ENCODE assay signal across 12 mouse cellular contexts in the genomic region with DNA sequence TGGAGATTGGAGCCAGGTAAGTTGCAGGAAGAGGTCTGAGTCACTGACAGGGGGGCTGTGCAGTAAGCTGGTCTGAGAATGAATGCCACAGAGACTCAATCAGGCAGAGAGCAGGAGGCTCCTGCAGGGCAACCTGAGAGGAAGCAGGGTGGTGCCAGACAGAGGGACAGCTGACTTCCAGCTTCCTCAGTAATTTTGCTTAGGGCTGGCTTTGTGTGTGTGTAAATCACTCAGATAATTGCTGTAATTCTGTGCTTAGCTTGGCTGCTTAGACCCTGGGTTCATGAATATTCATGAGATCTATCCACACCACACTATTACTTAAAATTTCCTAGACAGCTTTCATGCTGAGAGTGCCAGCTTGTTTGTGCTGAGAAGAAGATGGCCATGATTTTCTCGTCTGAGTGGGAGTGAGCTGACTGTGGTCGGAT.
DNase-seq lines count a peak whose midpoint lies in the region; ATAC-seq and TF ChIP-seq lines count a peak whose summit lies in the region.
"Had no signal": no experiment of that assay in that cellular context is flagged by ENCODE, and none has a peak within 500 bp of the region (broad histone marks: within the 10 kb centered on the region; RNA-seq: fewer than 3 reads in every experiment).

No protein-coding gene starts in this region.

- H3K9me3 ChIP-seq in forebrain, postnatal 0 days (ENCODE audit: low read length): no peaks in the 10 kb centered on the region
- no peaks in the 10 kb centered on the region for H3K9me3 ChIP-seq in midbrain, embryonic 14.5 days (ENCODE audit: control insufficient read depth, low read length)
- H3K9me3 ChIP-seq: heart, embryonic 13.5 days; liver, embryonic 13.5 days; stomach, embryonic 15.5 days had no signal

- no peak overlapping the region for H3K4me2 ChIP-seq in forebrain, postnatal 0 days (ENCODE audit: low read depth)
- no peak overlapping the region for H3K4me2 ChIP-seq in midbrain, embryonic 14.5 days (ENCODE audit: low read length)
- H3K4me2 ChIP-seq: heart, embryonic 13.5 days; liver, embryonic 13.5 days; stomach, embryonic 15.5 days had no signal

- no peaks in the 10 kb centered on the region for H3K36me3 ChIP-seq in forebrain, postnatal 0 days (ENCODE audit: insufficient read depth)
- no peaks in the 10 kb centered on the region for H3K36me3 ChIP-seq in midbrain, embryonic 14.5 days (ENCODE audit: control insufficient read depth, insufficient read depth, low read length)
- H3K36me3 ChIP-seq: heart, embryonic 13.5 days; liver, embryonic 13.5 days; stomach, embryonic 15.5 days had no signal

- intact Hi-C loops in heart, postnatal 10 days (cut with DNase I): no loop called here

- H3K4me1 ChIP-seq in forebrain, postnatal 0 days (ENCODE audit: insufficient read depth): peaks cover 13% of the 10 kb centered on the region
- peaks cover 13% of the 10 kb centered on the region; the same call in 1 of the 2 replicates for H3K4me1 ChIP-seq in midbrain, embryonic 14.5 days (ENCODE audit: control insufficient read depth, insufficient read depth, low read length)
- H3K4me1 ChIP-seq: liver, embryonic 13.5 days; stomach, embryonic 15.5 days had no signal

- no peaks in the 10 kb centered on the region for H3K27me3 ChIP-seq in forebrain, postnatal 0 days (ENCODE audit: insufficient read depth, low read length)
- no peaks in the 10 kb centered on the region for H3K27me3 ChIP-seq in midbrain, embryonic 14.5 days (ENCODE audit: control insufficient read depth, insufficient read depth, low read length)
- H3K27me3 ChIP-seq: heart, embryonic 13.5 days; liver, embryonic 13.5 days; stomach, embryonic 15.5 days had no signal

- H3K9ac ChIP-seq in forebrain, postnatal 0 days: no peak overlapping the region
- no peak overlapping the region for H3K9ac ChIP-seq in midbrain, embryonic 14.5 days (replicated peaks; ENCODE audit: low read length)
- H3K9ac ChIP-seq: heart, embryonic 13.5 days; liver, embryonic 13.5 days; stomach, embryonic 15.5 days had no signal

- DNase-seq in heart, adult 11 months: peak; percentile 61
- no peak for DNase-seq in heart, postnatal 10 days
- DNase-seq in brain, adult 2 months (ENCODE audit: low read depth, low spot score): peak; percentile 61
- peak; percentile 77 for DNase-seq in forebrain, postnatal 0 days
- DNase-seq in midbrain, embryonic 14.5 days: peak; percentile 64
- no peak for DNase-seq in ovary, postnatal 10 days (ENCODE audit: low spot score)
- DNase-seq in cerebellum, postnatal 25 days: no peak
- DNase-seq in cerebellum, adult 11 months: no peak
- DNase-seq: liver, embryonic 13.5 days had no signal

- peak; percentile 94 for ATAC-seq in forebrain, postnatal 0 days
- ATAC-seq in midbrain, embryonic 14.5 days (ENCODE audit: low FRiP score, low TSS enrichment): peak; percentile 58
- ATAC-seq: intestine, embryonic 16.5 days had no signal

- H3K27ac ChIP-seq in forebrain, postnatal 0 days (ENCODE audit: low read depth, low read length): peak overlapping the region; percentile 75
- H3K27ac ChIP-seq in midbrain, embryonic 14.5 days (replicated peaks; ENCODE audit: low read depth, low read length): peak overlapping the region; percentile 72
- H3K27ac ChIP-seq: heart, embryonic 13.5 days; liver, embryonic 13.5 days; stomach, embryonic 15.5 days had no signal

- TF ChIP-seq CTCF in forebrain, postnatal 0 days (IDR thresholded peaks at IDR 0.05; ENCODE audit: low read depth): no peak

- no peak overlapping the region for H3K4me3 ChIP-seq in forebrain, postnatal 0 days (ENCODE audit: low read depth, low read length)
- H3K4me3 ChIP-seq in midbrain, embryonic 14.5 days (replicated peaks; ENCODE audit: low read depth, low read length): no peak overlapping the region
- H3K4me3 ChIP-seq: heart, embryonic 13.5 days; liver, embryonic 13.5 days; stomach, embryonic 15.5 days had no signal

- WGBS in forebrain, postnatal 0 days: 10% methylated on average over 2 of the region's 2 CpGs
- 28% methylated on average over 2 of the region's 2 CpGs for WGBS in midbrain, embryonic 14.5 days

Comparison
In these comparisons a context has a peak if more than half of its experiments do, and no peak if none do; other contexts are left out.
1. DNase-seq: peak in heart, adult 11 months (single experiment), brain, adult 2 months (single experiment), forebrain, postnatal 0 days (single experiment) and midbrain, embryonic 14.5 days (single experiment); none in heart, postnatal 10 days (0 of 2), ovary, postnatal 10 days (single experiment), cerebellum, postnatal 25 days (0 of 2) and cerebellum, adult 11 months (single experiment).